ENCODE assay signal across 9 mouse cellular contexts in genomic region chr8:114074122-114074521, GRCm38 (mm10). TPM values are rescaled to one million over a fixed set of nuclear protein-coding genes. Genes with fewer than 3 reads are reported as not detected.
DNase-seq lines count a peak whose midpoint lies in the region.
"Had no signal": no experiment of that assay in that cellular context is flagged by ENCODE, and none has a peak within 500 bp of the region (broad histone marks: within the 10 kb centered on the region; RNA-seq: fewer than 3 reads in every experiment).

No protein-coding gene starts in this region.

- H3K4me1 ChIP-seq in embryonic facial prominence, embryonic 10.5 days, result no peaks in the 10 kb centered on the region
- H3K4me1 ChIP-seq in heart, embryonic 10.5 days, result no peaks in the 10 kb centered on the region

- no peaks in the 10 kb centered on the region for H3K36me3 ChIP-seq in embryonic facial prominence, embryonic 10.5 days (replicated peaks)
- H3K36me3 ChIP-seq in heart, embryonic 10.5 days, result no peaks in the 10 kb centered on the region
- H3K36me3 ChIP-seq: heart, embryonic 13.5 days had no signal

- H3K27me3 ChIP-seq in embryonic facial prominence, embryonic 10.5 days (replicated peaks; ENCODE audit: low read depth, poor library complexity, severe bottlenecking), result no peaks in the 10 kb centered on the region
- no peaks in the 10 kb centered on the region for H3K27me3 ChIP-seq in heart, embryonic 10.5 days (ENCODE audit: insufficient read depth, poor library complexity, severe bottlenecking)
- H3K27me3 ChIP-seq: megakaryocyte, embryonic 14.5 days had no signal

- DNase-seq in layer of hippocampus, adult 11-12 months (ENCODE audit: low spot score), result peak; percentile 11
- no peak for DNase-seq in layer of hippocampus, postnatal 10 days (ENCODE audit: low spot score in 2 of 2)
- DNase-seq in CD8-positive naive resting alpha-beta T cell, adult 2 months (ENCODE audit: low read depth in 2 of 2, low spot score in 2 of 2), result peak; percentile 1 to 2
- DNase-seq in WW6 (ENCODE audit: low read depth, low spot score), result peak; percentile 43
- peak; percentile 15 for DNase-seq in embryonic facial prominence, embryonic 10.5 days (ENCODE audit: low spot score)
- peak; percentile 1 for DNase-seq in natural killer cell, adult 2 months (ENCODE audit: low spot score in 2 of 2)
- DNase-seq in heart, embryonic 10.5 days (ENCODE audit: low spot score), result no peak

- H3K9me3 ChIP-seq in embryonic facial prominence, embryonic 10.5 days, result no peaks in the 10 kb centered on the region
- no peaks in the 10 kb centered on the region for H3K9me3 ChIP-seq in heart, embryonic 10.5 days

- H3K4me3 ChIP-seq in embryonic facial prominence, embryonic 10.5 days, result no peak overlapping the region
- H3K4me3 ChIP-seq in heart, embryonic 10.5 days, result no peak overlapping the region
- H3K4me3 ChIP-seq: heart, embryonic 13.5 days; megakaryocyte, embryonic 14.5 days had no signal

- H3K27ac ChIP-seq in embryonic facial prominence, embryonic 10.5 days (replicated peaks), result no peak overlapping the region
- no peak overlapping the region for H3K27ac ChIP-seq in heart, embryonic 10.5 days
- H3K27ac ChIP-seq: heart, embryonic 13.5 days had no signal

- WGBS in embryonic facial prominence, embryonic 10.5 days, result 89% methylated on average over 2 of the region's 2 CpGs
- WGBS in heart, embryonic 10.5 days, result 80% methylated on average over 2 of the region's 2 CpGs

RNA-seq across cellular contexts. Expression of gene Nudt7, which starts 59.2 kb away (rescaled TPM):
- 1 to 10 TPM; 3.9 to 4.0 TPM for total RNA-seq in layer of hippocampus, postnatal 10 days (2021)
- 9.3 and 10.1 TPM in 2 replicates for polyA plus RNA-seq in embryonic facial prominence, embryonic 10.5 days (2016; fragmentation: Nextera tagmentation; extraction: Ambion mirVana)
- polyA plus RNA-seq in heart, embryonic 10.5 days (2016; fragmentation: Nextera tagmentation; extraction: Ambion mirVana), result 20.5 and 23.8 TPM in 2 replicates

Comparison
In these comparisons a context has a peak if more than half of its experiments do, and no peak if none do; other contexts are left out.
1. DNase-seq: peak in layer of hippocampus, adult 11-12 months (single experiment), CD8-positive naive resting alpha-beta T cell, adult 2 months (2 of 2), WW6 (single experiment), embryonic facial prominence, embryonic 10.5 days (single experiment) and natural killer cell, adult 2 months (2 of 2); none in layer of hippocampus, postnatal 10 days (0 of 2) and heart, embryonic 10.5 days (single experiment).